Mouse (Mus musculus) bone marrow, adult 2 months (tissue): ENCODE measurements around the gene Ahrr.

ENCODE experiments used
- CTCF ChIP-seq: fragments of 200-500 bp; IDR thresholded peaks from 2 replicates; pipeline ENCODE4 v1.5.1; 2011; ENCODE audit warnings: low read length, control low read depth; ENCODE audit not compliant: control insufficient read depth, insufficient read depth
- POLR2A ChIP-seq: fragments of 200-500 bp; IDR thresholded peaks from 2 replicates; pipeline ENCODE4 v1.6.1; 2011; ENCODE audit warnings: low read depth, mild to moderate bottlenecking, control low read depth, low read length, borderline replicate concordance; ENCODE audit not compliant: control insufficient read depth

DNA sequence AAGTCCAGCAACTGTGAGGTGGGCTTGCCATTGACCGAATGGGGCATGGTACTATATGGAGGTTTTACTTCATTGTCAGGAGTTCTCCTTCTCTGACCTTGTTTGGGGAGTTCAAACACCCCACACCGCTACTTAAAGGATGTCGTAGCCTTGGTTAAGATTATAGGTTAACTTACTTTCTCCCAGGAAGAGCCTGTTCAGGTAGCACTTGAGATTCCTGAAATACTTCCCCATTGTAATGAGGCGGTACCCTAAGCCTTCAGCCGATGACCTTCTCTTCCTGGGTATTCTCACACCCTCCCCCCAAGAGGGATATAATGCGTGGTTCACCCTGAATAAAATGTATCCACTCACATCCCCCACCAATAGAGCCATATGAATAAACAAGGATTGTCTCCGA is 54.6 kb downstream of the Ahrr start:
- TF ChIP-seq CTCF = no peak
- no peak for TF ChIP-seq POLR2A
